Mouse (Mus musculus) ovary, postnatal 10 days (tissue): ENCODE data around the gene Apopt1.
A peak's percentile ranks its signal among the peaks of the same experiment; 100 is the strongest.

Experiments
- DNase-seq: peaks from one replicate; pipeline ENCODE4 v3.0.0; 2022; ENCODE audit warnings: low spot score

Apopt1 gene

GRCm38 (mm10) chr12:111713004-111713651 is at the start of gene Apopt1, which contains the start of gene Bag5:
Gene Apopt1, plus strand, starts transcription at chr12:111713261.
Gene Bag5, minus strand, starts transcription at chr12:111713257.
- DNase-seq, result peak; percentile 78

DNA sequence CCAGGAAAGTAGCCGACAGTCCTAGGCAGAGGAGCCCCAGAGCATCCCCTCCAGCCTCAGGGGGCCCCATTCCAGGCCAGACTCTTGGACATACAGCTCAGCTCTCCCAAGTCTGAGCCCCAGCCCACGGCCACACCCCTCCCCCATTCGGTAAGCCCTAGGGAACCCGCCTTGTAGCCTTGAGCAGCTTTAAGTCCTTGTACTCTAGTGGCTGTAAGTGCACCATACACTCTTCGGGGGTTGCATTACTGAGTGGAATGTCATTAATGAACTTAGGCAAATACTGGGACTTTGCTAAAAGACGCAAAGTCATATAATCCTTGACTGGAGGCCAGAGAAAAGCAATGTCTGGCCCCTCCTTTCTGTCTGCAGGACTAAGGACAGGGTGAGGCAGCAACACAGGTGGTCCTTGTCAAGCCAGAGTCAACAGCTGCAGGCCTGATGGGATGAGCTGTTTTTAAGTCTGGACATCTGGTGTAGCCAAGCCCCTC is 48.9 kb upstream of the Apopt1 start:
- no peak for DNase-seq

GRCm38 (mm10) chr12:111665041-111665880 is 47.8 kb upstream of the Apopt1 start:
- DNase-seq, result no peak

DNA sequence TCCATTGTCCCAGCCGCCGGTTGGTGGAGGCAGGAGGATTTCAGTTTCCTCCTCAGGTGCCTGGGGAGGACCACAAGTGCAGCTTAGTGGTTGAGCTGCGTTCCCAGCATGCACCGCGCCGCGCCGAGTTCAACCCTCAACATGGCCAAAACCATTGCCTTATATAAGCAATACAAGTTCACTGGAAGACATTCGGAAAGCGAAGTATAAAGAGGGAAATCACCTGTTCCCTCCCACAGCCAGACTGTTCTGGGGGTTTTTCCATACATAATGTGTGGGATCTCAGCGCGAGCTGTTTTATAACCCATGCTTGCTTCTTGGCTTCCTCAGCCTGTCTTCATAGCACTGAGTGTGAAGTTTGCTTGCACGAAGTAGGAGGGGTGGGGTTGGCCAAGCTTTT is 46.7 kb upstream of the Apopt1 start:
- DNase-seq, result no peak

DNA sequence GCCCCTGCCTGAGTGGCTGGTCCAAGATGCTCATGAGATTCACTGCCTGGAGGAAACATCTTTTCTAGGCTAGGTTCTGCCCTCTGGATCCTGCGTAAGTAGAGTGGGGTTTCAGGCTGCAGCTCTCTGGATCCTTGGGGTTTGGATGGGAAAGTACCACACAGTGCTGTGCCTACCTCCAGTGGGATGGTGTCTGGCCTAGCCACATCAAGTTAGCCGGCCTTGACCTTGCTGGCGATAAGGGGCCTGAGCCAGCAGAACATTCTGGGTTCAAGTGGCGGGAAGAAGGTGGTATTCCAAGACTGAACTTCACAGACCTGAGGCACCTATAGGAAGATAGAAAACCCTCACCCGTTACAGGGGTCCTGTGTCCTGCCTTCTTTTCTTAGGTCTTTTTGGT is 45.6 kb upstream of the Apopt1 start:
- DNase-seq, result no peak

- DNase-seq, result peak; percentile 97
Measured at GRCm38 (mm10) chr12:111668457-111668912, 44.6 kb upstream of the Apopt1 start.

DNA sequence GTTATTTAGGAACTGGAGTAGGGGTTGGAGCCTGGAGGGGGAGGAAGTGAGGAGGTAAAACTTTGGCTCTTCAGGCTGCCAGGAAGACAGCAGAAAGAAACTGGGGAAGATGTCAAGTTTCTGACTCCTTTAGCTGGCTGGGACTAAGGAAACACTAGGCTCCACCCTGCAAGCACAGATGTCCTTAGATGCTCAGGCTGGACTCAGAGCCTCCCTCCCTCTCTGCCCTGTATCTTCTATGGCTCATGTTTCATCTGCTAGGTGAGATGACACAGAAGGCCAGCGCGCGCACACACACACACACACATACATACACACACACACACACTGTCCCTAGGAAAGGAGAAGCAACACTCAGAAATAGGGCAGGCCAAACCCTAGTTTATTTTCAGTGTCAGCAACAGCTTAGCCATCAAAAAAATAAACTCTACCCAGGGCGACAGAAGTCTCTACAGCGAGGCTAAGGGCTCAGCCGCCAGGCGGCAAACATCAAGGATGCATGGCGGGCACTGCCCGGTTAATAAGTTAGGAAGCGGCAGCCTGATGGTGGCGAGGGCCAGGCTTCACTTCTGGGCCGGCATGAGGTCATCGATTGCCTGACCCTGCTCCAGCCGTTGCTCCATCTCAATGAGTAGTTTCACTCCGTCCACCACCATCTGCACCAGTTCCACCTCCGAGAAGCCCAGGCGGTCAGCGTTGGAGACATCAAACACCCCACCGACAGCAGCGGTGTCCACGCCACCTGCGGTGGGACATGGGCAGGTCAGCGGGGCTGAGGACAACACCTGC is 43.9 kb upstream of the Apopt1 start:
- DNase-seq, result no peak

DNA sequence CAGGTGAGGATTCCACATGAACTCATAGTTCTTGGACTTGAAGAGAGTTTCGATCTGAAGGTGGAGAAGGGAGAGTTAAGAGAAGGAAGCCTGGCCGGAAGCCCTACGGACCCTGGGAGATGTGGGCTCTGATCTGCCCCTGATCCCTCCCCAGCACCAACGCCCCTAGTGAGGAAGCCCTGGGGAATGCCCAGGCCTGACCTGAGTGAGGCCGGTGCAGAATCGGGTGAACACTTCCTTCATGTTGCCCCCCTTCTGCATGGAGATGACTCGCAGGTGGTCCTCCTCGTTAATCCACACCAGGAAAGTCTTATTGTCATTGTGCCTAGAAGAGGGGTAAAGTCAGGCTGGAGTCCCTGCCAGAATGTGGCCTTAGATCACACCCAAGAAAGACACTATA is 43.1 kb upstream of the Apopt1 start:
- no peak for DNase-seq

GRCm38 (mm10) chr12:111670371-111670971 is 42.6 kb upstream of the Apopt1 start:
- no peak for DNase-seq

DNA sequence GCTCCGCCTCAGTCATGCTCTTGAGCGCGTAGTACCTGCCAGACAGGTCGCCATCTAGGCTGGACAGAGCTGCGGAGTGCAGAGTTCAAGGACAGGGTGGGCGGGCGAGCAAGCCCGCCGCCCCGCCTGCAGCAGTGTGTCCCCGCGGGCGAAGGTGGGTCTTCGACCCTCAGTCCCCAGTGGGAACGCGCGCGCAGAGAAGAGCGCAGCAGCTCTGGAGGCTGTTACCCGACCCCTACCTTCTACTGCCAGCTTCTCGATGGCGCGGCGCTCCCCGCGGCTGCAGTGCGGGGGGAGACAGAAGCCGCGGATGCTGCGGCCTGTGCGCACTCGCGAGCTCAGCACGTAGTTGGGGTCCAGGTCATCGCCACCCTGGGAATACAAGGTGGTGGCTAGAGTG is 42.1 kb upstream of the Apopt1 start:
- no peak for DNase-seq

DNA sequence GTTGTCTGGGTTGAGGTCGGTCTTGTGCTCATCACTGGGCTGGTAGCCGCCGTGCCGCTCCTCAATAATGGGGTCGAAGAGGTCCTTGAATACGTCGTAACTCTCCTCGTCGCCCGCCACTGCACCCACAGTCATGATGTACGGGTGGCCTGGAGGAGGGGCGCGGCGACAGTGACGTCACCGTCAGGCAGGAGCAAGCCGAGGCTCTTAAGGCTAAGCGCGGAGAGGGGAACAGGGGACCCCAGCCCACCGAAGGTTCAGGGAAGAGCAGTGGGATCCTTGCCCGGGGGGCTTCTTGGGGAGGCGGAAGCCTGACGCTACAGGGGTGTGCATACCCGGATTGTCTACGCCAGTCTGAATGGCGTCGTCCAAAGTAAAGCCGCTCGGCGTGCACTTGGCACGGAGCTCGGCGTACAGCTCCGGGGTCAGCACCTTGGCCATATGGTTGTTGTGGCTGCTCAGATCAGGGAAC is 41.6 kb upstream of the Apopt1 start:
- DNase-seq, result no peak

DNA sequence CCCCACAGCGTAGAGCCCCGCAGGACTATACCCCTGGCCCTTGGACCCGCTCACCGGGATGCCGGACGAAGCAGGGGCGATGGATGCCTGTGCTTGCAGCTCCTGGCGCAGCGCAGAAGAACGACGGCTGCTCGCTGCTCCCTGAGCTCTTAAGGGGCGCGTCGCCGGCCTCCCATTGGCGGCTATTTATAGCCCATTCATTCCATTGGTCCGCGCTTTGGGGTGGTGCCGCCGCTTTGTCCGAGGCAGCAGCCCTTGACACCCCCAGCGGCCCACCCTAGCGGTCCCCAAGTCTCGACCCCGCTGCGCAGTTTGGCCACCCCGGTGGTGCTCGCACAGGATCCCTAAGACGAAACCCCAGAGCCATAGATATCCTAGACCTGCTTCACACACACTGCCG is 40.9 kb upstream of the Apopt1 start, which contains the start of gene Ckb:
TSS of gene Ckb (minus strand) at position 163 of the 400 bp plus-strand sequence.
- DNase-seq, result no peak

- no peak for DNase-seq
Measured at GRCm38 (mm10) chr12:111672581-111672980, 40.5 kb upstream of the Apopt1 start.

DNA sequence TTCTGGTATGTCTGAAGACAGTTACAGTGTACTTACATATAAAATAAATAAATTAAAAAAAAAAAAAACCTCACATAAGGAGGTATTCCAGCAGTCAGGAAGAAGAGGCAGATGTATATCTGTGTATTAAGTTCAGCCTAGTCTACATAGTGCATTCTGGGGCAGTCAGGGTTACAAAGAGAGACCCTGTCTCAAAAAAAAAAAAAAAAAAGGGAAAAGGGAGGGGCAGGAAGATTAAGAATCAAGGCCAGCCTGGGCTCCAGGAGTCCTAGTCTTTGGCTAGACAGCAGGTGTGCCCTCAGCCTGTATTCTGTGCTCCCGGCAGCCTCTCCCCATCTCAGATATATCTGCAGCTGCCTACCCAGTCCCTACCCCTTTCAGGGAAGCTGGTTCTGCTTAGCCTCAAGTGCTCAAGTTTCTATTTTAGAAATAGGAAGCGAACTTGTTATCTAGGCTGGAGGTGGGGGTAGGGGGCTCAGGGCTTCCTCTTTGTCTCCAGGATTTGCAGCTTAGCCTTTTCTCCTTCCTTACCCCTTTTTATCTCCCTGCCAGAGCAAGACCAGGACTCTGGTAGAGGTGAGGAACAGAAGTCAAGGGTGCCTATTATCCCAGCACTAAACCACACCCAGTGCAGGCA is 38.1 kb upstream of the Apopt1 start:
- DNase-seq, result no peak

DNA sequence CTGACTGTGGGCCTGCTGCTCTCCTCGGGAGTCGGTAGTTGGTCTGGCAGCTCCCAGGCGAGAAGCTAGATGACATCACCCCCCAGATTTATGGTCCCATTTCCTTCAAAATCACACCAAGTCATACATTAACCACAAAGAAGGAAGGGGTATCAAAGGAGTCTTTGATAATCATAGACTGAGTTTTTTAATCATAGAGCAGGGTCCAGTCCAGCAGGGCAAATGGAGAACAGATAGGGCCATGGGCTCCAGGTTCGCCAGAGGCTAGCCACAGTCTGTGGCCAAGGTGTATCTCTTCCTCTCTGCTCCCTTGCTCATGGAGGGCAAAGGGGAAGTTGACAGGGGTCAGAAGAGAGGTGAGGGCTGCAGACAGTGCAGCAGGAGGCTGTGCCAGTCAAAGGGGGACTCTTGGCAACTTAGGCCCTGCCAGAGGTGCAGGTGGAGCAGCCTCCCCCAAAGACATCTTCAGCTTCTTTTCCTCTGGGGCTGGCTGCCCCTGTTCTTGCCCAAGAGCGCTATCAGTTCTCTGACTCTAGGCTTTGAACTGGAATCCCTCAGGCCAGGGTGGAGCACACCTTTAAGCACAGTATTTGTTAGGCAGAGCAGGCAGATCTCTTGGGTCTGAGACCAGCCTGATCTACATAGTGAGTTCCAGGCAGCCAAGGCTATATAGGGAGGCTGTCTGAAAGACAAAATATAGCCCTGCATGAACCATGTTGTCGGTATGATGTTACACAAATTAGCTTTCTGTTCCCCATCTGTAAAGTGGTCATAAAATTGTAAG is 37.1 kb upstream of the Apopt1 start:
- DNase-seq, result no peak

GRCm38 (mm10) chr12:111677421-111677820 is 35.6 kb upstream of the Apopt1 start:
- DNase-seq, result no peak

GRCm38 (mm10) chr12:111677882-111678669 is 35.0 kb upstream of the Apopt1 start, which contains the start of gene Trmt61a:
Gene Trmt61a, plus strand, starts transcription at chr12:111678105.
- DNase-seq, result peak; percentile 69

- DNase-seq, result no peak
Measured at GRCm38 (mm10) chr12:111678670-111678933, 34.5 kb upstream of the Apopt1 start.

DNA sequence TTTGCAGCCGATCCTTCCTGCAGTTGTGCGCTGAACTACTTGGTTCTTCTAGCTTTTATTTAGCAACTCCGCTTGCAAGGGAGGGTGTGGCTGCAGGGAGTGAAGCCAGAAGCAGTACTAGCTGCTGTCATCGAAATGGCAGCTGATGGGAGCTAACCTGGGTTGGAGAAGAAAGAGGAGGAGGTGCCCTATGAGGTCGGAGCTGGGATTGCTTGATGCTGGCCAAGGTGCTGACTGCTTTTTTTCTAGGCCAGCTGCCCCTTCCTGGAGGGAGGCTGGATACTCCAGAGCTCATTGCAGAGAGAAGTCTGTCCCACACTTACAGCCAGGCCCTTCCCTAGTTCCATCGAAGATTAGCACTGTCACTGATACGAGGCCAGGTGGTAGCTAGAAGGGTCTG is 34.1 kb upstream of the Apopt1 start:
- DNase-seq, result no peak

DNA sequence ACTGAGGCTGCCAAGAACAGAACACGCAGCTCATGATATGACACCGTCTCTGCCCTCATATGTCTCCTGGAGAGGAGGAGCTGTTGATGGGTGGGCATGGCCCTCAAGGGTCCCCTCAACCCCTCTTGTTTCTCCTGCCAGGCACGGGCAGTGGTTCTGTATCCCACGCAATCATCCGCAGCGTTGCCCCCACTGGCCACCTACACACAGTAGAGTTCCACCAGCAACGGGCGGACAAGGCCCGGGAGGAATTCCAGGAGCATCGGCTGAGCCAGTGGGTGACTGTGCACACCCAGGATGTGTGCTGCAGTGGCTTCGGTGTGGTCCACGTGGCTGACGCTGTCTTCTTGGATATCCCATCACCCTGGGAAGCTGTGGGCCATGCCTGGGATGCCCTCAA is 32.4 kb upstream of the Apopt1 start:
- no peak for DNase-seq
